Mouse (Mus musculus): ENCODE results near the gene 4930402F06Rik.
A peak's percentile ranks its signal among the peaks of the same experiment; 100 is the strongest.

The 4930402F06Rik gene

DNA sequence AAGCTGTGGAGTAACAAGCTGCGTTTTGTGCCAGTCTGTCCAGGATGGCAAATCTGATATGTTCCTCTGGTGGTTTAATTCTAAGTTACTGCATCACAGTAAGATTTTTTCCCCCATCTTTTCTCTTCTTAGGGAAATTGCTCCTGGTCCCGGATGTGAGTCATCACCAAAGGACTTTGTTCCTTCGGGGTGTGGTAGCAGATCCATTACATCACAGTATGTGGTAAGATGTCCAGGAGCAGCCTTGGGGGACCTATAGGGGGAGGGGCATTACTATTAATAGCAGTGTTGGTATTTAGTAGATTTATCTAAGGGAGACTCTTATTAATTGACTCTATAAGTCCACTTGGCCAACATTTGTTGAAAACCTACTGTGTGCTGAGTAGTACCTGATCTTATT lies 54.4 kb downstream of the 4930402F06Rik start:
- no peak for DNase-seq (ENCODE audit: inconsistent ontology term)

DNA sequence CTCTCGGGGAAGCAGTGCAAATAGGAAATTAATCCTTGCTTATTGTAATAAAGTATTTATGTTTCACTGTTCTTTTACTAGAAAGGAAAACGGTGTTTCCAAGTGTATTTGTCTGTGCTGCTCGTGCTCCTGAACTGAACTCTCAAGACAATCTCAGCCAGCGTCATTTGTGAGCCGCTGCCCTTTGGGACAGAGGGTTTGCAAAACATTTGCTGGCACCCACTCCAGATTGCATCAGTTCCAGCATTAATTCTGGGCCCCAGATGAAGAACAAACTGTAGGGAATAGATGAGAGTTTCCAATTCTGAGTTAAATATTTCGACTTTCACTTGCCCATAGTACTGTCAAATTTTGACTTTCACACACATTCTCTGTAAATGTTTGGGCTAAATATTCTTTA lies 58.3 kb downstream of the 4930402F06Rik start:
- no peak for DNase-seq (ENCODE audit: inconsistent ontology term)

DNA sequence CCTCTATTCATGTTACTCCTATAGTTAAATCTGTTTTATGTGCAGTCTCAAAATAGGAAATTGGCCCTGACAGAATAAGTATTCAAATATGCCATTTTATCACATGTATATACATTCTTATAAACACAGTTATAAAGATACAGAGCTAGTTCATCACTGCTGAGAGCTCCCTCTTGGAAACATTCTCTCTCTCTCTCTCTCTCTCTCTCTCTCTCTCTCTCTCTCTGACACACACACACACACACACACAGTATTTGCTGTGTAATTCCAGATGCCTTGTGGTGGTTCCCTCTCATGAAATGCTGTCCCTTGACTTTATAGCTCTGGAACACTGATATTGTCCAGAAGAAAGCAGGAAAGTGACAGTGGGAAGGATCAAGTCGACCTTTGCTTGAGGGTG lies 58.9 kb downstream of the 4930402F06Rik start:
- no peak for DNase-seq (ENCODE audit: inconsistent ontology term)

DNA sequence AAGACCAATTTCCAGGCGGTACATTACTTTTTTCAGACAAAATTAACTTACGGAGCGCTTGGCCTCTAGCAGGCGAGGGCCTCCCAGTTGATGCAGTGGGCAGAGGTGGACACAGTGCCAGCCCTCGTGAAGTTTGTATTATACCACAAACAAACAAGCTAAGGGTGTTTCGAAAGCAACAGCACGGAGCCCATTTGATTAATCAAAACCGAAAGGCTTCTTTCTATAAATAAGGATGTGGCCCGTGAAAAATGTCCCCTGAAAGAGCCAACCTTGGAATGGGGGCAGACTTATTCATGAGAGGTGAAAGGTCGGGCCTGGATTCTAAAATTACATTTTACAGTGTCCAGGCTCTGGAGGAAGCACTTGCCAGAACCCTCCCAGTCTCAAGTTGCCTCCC lies 59.6 kb downstream of the 4930402F06Rik start:
- DNase-seq (ENCODE audit: inconsistent ontology term): no peak

DNA sequence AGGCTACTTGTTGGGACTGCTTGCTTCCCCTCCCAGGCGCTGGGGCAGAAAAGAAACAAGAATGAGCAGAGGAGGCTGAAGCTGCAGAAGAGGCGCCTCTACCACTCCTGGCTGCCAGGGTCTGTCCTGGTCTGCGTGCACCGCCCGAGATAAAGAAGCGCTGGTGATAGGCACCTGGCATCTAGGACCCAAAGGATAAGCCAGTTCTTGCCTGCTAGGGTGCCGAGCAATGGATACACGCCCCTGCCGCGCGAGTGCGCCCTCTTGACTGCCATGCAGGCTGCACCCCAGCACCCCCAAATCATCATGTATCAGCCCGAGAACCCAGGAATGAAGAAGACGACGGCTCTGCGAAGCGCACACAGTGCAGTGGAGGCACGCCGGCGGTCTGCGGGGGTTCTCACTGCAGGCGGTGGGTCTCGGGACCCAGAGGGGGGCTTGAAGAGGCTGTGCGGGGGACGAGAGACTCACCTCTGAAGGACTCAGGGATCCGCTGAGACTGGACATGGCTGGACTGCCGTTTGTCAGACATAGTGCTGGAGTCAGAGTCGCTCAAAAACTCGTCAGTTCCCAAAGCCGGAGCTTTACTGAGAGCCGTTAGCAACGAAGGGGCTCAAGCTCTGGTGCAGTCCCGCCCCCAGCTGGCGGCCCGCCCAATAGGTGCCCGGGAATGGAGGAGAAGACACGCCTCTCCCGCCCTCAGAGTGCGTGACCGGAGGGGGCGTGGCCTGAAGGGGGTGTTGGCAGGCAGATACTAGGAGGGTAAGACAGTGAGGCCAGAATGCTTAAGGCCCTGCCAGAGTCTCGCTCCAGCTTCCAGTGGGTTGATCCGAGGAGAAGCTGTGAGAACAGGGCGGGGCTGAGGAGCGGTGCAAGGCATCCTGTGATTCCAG lies 60.3 kb downstream of the 4930402F06Rik start, which contains the start of gene Stom:
Gene Stom, minus strand, starts transcription at position 589 of the 893 bp plus-strand sequence.
- DNase-seq (ENCODE audit: inconsistent ontology term): peak; percentile 100

DNA sequence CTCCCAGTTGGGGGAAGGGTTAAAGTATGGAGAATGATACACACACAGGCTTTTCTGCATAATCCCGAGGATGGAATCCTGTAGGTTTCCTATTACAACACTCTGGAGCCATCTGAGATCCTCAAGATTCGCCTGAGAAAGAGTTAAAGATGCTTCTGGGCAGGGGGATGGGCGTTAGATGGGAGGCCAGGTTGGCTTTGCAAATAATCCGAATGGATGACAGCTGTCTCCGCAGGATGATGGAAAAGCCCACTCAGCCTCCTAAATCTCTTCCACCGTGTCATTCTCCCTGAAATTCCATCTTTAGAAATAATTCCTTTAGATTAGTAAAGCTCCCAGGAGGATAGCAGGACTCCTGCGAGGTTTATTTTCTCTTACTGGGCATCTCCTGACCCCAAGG lies 61.4 kb downstream of the 4930402F06Rik start:
- DNase-seq (ENCODE audit: inconsistent ontology term): no peak

DNA sequence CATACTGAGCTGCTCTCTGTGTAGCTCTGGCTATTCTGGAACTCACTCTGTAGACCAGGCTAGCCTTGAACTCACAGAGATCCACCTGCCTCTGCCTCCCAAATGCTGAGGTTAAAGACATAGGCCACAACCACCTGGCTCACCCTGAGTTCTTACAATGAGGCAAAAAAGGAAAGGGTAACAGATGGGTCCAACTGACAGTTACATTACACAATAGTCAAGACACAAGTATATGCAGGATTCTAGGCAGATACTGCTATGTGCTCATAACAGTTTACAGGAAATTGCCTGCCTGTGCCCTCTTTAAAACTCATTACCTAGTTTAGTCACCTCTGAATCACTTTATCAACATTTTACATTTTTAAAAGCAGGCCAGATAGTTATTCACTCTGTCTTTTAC lies 63.3 kb downstream of the 4930402F06Rik start:
- DNase-seq (ENCODE audit: inconsistent ontology term): no peak

DNA sequence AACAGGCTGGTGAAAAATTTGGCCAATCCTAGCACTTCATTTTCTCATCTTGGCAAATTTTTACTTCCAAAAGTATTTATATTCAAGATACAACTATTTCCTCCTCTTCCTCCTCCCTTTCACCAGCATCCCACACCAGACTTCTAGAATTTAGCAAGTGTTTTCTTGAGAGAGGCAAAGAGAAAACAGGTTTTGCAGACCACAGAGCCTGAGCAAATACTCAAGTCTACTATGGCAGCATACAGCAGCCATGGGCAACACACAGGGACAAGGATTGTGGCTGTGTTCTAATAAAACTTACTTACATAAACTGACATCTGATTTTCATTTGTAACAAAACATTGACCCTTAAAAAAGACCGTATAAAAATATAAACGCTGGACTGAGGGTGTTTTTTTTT lies 65.8 kb downstream of the 4930402F06Rik start:
- no peak for DNase-seq (ENCODE audit: inconsistent ontology term)

DNA sequence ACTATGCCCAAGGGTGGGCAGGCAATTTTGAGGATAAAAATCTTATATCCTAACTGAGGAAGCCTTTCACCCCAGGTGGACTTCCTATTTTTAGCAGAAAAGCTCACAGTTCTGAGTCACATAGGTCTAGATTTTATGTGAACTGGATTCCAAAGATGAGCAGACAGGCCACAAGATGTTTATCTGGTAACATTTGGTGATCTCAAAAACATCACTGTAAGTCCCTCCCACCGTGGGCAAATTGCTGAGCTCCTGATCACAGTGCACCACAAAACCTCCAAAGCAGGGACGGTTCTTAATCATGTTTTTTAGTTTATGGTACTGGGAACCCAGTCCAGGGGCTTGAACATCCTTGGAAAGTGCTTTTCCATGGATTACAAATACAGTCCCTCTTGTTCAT lies 67.9 kb downstream of the 4930402F06Rik start:
- DNase-seq (ENCODE audit: inconsistent ontology term): no peak

DNA sequence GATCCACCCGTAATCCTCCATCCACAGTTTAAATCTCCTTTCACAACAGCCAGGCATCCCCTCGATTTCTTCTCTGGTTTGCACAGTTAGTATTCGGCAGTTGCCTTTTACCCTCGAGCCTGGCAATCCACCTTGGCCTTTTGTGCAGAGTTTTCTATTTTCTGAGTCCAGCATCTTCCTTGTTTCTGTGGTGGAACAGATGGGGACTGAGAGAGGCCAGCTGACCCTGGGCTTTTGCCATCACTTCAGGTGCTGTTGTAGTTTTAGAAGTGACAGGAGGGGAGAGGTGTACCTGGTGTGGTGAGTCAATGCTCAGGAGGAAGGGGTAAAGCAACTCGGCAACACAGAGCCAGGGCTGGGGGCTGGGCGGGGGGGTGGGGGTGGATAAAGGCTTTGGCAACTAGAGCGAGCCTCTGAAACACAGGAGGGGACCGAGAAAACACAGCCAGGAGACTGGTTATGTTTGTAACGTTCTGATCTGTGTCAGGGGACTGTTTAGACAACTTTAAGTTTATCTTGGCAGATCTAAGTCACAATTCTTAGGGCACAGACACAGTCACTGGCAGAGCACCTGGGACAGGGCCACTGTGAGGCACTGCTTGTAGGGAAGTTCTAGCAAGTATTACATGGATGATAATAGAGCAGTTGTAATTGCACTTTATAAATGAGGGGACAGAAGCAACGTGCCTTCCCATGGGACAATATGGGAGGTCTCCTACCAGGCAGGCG lies 68.7 kb downstream of the 4930402F06Rik start:
- no peak for DNase-seq (ENCODE audit: inconsistent ontology term)

DNA sequence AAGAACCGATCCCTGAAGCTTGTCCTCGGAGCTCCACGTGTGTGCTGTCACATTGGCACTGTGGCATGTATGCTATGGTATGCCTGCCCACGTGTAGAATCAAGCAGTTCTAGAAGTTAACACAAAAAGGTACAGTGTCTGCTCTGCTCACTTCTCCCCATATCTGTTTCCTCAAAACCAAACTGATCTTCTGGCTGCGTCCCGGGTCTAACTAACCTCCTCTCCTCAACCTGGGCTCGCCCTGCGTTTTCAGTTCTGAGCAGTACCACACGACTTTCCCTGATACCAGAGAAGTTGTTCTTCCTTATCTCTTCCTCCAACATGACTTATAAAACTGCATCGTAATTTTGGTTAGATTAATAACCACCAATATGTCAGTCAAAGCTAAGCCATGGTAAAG lies 69.4 kb downstream of the 4930402F06Rik start:
- no peak for DNase-seq (ENCODE audit: inconsistent ontology term)

DNA sequence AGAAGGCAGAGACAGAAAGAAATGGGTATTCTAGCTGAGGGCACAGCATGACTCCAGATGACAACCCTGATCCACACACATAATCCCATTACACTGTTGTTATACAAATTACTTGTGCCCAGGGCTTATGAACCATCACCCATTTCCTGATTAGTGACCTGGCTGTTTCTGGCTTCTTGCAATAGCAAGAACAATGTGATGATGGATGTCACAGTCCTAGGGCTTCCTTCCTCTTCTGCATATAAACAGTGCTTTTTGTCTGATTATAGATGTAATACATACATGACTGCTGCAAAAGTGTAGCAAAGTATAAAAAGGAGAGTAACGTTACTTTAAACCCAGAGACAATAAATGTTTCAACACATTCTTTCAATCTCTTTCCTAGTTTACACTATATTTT lies 70.0 kb downstream of the 4930402F06Rik start:
- no peak for DNase-seq (ENCODE audit: inconsistent ontology term)

DNA sequence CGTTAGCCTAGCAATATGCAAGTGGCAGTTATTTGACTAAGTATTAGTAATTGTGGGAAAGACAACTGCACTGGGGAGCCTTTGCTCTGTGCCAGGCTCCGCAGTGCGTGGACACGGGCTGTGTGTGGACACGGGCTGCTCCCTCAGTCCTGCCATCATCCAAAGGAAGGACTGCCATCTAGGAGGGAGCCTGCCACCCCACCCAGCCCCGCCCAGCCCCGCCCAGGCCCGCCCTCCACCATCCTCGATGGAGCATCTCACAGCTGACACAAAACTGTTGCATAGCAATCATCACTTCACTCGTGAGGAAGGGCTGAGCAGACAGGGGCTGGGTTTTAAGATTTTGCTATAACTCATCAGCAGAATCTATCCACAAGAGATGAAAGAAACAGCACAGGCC lies 71.0 kb downstream of the 4930402F06Rik start:
- no peak for DNase-seq (ENCODE audit: inconsistent ontology term)
